Mouse (Mus musculus) heart, adult 18-20 months (tissue): ENCODE results near the gene Acta2. TPM values are rescaled to one million over a fixed set of nuclear protein-coding genes. Genes with fewer than 3 reads are reported as not detected.
"Not testable (repeated sequence)": the region's sequence is repeated elsewhere in the genome, so short reads cannot be mapped to it uniquely, and the experiment has no call there.

Experiments used
- DNase-seq, 2 experiments: peaks; one replicate each; pipeline ENCODE4 v3.0.0; 2021 to 2022; ENCODE audit warnings: mixed read lengths in 1 of 2
- total RNA-seq, 2 experiments: library from RNA; stranded (reverse); gene quantifications; 2 replicates each; pipeline ENCODE4 v1.2.3; 2021

The Acta2 gene
- total RNA-seq, 2 experiments from 2014 or later = 89.3 to 104 TPM

DNA sequence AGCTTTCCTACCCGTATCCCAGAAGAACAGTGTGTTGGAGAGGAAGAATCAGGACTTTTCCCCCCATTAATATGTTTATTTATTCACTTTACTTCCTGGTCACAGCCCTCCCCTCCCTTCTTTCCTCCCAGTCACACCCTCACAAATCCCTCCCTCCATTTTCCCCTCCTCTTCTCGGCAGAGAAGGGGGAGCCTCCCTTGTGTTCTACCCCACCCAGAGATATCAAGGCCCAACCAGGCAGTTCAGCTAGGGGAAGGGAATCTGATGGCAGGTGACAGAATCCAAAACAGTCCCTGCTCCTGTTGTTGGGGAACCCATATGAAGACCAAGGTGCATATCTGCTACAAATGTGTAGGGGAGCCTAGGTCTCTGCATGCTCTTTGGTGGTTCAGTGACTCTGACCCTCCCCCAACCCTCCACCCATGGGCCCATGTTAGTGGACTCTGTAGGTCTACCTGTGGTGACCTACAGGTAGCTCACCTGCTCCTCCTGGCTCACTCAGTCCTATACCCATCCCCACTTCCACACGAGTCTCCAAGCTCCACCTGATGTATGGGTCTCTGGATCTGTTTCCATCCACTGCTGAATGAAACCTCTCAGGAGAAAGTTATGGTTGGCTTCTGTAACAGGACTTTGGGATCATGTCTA is 34.5 kb downstream of the Acta2 start:
- DNase-seq = no peak

DNA sequence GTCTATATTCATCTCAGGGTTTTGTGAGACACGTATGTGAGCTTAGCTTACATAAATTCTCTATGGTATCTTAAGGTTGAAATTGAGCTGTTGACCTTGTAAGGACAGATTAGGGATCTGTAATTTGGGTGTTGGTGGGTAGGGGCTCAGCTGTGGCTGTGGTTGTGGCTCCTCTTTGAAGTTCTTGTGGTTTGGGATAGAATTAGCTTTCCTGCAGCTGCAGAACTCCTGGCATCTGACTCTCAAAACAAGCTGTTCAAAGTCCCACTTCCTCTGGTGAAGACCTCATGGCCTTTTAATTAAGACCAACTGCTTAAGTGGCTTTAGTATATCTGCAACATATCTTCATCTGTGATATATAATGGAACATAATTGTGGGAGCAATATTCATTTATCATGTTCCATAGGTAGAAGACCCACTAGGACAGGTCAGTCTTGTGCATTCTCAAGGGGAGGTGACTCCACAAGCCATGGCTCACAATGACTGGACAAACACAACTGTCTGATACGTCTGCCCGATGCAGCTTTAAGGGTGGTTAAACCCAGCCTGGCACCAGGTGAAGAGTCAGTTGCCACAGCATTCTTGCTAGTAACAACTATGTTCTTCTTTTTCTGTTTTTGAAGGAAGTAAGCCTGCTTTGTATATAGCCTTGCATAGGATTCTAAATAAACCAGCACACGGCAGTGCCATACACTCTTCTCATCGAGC is 36.0 kb downstream of the Acta2 start:
- peak in 1 of 2 experiments; percentile 38 for DNase-seq

DNA sequence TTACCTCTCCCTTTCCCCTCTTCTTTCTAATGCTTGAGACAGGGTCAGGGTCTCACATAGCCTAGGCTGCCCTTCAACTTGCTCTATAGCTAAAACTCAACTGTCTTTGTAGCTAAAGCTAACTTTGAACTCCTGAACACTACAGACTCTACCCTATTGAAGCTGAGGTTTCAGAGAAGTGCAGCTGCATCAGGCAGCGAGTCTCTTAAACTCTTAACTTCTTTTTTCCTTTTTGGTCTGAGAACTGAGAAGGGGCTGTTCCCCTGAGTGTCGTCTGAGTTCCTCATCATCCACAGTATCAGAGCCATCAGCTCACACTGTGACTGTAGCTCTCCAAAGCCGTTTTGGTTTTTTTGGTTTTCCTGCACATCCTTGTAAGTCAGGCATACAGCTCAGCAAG is 37.6 kb downstream of the Acta2 start:
- no peak for DNase-seq

DNA sequence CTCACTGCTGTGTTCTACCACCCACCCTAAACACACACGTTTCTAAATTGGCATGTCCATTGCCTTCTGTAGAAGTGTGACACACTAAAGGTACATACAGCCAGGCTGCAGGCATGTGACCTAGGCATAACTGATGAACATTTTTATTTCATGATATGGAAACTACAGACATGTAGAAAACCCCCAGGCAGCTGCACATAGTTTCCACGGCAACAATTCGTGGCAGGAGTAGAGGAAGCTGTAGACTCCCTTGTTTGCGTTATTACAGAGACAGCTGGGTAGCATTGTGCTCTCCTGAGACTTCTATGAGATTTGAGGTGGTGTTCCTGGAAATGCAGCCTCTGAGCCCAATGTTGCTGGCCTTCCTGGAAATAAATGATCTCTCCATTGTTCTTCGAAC is 38.4 kb downstream of the Acta2 start:
- no peak for DNase-seq

DNA sequence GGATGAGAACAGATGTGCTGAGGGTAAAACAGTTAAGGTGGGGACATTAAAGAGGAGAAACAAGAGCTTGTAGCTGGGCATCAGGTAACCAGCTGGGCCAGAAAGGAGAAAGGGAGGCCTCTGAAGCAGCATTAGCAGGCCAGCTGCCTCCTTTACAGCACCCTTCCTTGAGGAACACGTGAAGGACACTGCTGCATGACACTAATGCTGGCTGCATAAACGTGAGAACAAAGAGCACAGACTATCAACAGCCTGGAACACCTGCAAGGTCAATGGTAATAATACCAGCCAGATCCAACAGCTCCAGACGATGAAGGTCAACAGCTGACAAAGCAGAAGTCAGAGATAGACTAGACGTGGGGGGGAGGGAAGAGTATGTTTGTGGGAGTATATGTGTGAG is 41.3 kb downstream of the Acta2 start:
- DNase-seq = no peak

DNA sequence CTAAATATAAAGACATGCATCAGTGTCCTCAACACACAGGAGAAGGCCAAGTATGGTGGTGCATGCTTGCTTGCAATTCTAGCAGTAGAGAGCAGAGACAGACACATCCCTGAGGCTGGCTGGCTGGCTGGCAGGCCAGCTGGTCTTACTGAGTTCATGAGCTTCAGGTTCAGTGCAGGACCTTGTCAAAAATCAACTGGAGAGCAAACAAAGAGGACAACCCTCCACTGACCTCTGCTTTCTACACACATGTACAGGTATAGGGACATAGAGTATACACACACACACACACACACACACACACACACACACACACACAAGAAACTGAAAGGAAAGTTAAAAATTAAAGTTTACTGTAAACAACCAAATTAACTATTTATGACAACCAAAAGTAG is 42.1 kb downstream of the Acta2 start:
- no peak for DNase-seq

DNA sequence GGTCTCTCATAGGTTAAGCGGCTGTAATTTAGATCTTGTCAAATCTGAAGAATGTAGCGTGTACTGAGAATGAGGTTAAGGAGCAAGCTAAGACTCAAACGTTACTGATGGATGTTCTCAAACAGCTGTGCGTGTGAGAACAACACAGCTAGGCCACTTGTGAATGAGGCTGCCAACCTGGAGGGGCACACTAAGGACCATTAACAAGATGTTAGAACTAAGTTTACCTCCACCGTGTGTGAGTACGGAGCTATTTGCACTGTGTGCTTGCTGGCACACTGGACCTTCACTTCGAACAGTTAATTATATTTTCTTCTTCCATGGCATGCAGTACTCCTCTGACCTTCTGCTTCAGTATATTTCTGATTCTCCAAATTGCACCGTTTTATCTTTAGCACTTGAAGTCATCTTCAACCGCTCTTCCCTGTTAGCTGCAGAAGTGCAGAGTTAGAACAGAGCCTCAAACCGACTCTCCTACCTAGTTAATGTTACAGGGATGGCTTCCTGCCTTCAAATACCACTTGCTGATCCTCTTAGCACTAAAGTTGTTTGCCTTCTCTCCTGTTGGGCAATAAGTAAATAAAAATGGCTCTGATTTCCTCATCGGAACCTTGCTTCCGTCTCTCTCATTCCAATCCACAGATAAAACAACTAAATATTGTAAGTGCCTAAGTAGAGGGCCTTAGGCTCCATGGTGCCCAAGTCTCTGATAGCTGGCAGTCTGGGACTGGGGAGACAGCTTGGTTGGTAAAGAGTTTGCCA is 42.7 kb downstream of the Acta2 start:
- DNase-seq = no peak

DNA sequence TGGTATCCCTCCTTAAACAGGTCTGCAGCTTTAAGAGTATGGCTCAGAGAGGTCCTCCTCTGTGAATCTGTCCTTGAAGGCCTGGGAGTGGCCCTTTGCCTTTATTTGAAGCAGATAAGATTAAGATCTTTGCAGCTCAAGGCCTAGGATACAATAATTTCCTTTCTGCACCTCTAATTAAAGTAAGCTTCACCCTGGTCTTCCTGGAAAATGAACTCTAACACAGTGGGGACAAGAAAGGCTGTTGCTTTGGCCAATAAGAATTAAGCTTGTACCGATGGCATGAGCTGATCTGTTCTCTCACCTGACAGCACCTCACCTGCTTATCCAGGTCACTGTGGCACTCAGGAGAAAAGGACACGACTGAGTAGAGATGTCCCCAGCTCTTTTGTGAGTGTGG is 44.5 kb downstream of the Acta2 start:
- DNase-seq = no peak

DNA sequence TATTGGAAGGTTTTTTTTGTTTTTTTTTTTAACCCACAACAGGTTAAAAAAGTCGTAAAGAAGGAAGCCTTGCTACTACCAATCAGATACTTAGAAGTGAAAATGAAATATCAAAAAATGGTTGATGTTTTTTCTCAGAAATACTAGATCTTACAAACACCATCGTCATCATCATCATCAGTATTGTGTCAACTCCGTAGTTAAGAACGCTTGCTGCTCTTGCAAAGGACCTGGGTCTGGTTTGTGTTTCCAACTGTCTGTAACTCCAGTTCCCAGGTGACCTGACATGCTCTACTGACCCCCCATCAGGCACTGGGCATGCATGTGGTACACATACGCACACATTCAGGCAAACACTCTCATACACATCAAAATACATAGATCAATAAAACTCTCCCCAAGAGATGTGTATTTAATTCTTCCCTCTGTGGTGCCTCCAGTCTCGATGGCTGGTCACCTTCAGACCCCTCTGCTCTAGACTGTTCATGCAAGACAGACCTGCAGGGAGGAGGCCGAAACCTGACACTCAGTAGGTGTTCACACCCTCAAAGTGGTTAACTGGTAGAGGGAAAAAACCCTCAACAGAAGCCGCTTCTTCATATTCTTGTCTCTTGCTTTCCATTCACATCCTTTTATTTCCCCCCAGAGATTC is 45.3 kb downstream of the Acta2 start:
- DNase-seq = no peak

DNA sequence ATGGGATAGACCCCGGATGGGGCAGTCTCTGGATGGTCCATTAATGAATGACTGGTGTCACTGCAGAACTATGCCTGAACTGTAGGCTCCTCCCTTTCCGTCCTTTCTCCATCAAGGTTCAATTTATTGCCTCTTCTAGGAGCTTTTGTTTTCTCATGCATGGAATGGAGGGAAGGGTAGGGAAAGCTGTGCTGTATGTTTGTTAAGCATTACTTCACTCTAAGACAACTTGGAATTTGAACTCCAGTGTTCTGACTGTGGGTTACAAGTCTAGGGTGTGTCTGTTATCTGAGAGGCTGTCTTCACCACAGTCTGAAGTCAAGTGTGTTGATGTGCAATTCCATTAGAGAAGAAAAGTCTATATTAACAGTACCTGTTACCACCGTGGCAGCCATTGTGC is 46.4 kb downstream of the Acta2 start:
- DNase-seq = no peak

DNA sequence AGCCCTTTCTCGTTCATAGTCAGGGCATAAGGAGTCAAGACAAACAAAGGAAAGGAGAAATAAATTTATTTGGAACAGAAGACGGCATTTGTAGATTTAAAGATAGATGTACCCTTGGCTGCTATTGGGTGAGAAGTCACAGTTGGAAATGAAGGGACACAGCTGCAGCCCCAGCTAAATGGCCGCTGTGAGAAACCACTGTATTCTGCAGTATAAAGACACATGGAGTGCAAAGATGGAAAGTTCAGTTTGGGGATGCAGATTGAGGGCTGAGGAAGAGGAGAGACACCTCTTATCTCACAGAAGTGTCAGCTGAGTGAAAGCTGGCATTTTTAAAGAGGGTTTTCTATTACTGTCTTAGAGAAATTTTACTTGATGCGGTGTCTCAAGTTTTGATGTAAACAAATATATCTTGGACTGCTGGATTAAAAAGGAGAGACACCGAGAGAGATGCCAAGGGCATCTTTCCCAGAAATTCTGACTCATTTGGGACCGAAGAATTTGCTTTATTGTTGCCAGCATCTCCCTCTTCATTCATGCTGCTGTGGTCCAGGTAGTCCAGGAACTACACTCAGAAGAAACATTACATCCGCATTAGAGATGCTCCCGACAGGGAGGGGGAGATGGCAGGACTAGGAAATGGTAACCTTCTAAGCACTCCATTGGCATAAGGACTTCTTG is 48.5 kb downstream of the Acta2 start:
- peak; percentile 41 to 48 for DNase-seq

DNA sequence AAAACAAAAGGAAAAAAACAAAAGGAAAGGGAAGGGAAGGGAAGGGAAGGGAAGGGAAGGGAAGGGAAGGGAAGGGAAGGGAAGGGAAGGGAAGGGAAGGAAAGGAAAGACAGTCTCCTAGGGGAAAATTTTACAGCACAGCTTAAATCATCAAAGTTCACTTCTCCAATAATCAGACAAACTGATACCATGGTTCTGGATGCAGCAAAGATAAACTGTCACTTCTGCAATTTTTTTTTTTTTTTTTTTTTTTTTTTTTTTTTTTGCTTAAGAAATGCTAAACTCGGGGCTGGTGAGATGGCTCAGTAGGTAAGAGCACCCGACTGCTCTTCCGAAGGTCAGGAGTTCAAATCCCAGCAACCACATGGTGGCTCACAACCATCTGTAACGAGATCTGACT is 49.3 kb downstream of the Acta2 start:
- not testable (repeated sequence) for DNase-seq

DNA sequence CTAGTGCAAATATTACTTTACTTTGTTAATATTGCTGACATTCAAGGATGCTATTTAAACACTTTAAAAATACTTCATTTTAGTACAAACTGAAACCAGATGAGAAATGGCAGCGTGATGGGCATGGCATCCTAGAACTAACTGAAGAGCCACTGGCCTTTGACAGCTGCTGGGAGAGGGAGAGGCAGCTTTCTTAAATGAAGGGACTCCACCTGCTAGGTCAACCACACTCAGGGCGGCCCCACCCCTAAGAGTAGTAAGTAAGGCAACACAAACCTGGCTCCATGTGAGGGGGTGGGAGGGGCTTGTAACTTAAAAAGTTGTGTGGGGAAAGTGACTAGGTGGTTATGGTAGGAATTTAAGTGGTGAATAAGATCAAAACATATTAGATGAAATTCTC is 52.7 kb downstream of the Acta2 start:
- no peak for DNase-seq

DNA sequence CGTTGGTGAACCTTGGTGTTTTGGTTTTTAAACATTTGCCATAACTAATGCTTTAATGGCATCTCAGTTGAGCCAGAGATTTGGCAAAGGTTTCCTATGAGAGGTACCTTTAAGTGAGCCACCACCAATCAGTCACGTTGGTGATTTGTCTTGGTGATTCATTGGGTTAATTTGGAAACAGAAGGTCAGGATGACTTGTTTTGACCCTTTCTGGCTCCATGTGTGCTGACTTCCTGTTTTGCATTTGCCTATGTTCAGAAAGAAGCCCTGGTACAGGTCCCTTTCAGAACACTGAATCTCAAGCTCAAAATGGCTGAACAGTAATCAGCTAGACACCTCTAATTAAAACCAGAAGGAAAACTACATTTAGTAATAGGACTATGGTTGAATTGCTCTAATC is 55.9 kb downstream of the Acta2 start:
- DNase-seq = no peak

DNA sequence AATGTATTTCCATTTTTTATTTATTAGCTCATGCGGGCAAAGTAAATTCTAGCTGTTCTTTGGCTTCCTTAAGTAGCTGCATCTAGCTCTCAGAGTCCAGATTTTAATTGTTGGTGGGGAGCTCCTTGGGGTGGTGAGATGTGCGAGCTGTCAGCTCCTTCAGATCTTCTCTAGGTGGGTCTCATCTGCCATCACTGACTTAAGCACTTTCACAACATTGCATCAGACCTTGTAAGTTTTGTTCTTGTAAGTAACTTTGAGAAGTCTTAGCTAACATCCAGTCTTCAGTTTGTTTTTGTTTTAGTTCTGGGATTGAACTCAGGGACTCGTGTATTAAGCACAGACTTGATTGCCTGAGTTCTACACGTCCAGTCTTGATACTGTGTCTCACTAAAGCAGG is 56.5 kb downstream of the Acta2 start:
- no peak for DNase-seq

DNA sequence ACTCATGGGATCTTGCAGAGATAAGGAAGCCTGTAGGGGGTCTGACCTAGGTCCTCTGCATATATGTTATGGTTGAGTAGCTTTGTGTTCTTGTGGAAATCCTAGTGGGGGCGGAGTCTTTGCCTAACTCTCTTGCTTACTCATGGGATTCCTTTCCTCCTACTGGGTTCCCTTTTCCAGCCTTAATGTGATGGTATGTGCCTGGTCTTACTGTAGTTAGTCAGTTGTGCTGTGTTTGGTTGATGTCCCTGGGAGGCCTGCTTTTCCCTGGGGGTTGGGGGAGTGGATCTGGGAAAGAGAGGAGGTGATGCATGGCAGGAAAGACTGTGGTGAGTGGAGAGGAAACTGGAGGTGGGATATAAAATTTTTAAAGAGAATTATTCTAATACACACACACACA is 57.3 kb downstream of the Acta2 start:
- DNase-seq = no peak

DNA sequence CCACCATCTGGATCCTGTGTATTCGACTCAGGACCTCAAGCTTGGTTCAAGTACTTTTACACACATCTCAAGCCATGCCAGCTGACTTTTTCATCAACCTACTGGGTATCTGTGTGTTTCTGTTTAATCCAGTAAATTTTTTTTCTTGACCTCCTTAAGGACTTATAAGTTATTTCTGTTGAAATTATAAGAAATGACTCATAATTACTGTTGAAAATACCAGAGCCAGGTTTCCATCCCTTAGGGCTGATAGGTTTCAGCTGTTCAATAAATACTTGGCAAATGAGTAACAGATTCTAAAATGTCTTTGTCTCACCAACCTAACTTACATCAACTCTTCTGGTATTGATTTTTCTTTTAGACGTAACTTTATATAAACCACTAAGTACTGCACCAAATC is 60.4 kb downstream of the Acta2 start:
- DNase-seq = no peak

DNA sequence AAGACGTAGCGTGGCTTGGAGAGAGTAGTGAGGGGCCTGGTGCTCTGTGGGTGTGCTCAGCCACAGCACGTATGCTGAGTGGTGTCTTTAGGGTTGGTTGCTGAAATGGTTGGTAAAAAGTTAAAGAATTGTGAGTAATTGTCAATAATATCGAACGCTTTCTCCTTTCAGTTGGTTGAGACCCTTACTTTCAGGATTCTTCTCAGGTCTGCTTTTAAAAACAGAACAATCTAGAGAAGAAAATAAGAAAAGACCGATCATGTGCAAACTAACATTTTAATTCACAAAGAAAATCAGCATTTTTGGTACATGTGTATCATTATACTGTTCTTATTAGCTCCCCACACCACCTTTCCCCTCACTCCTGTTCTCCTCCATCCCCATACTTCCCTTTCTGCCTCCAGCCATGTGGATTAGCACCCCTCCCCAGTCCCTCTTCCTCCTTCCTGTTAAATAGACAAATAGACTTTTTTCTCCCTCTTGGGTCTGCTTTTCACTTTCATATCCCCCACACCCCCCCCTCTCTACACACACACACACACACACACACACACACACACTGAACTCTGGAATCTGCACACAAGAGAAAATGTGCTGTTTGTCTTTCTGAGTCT is 61.2 kb downstream of the Acta2 start:
- DNase-seq = peak in 1 of 2 experiments; percentile 36

DNA sequence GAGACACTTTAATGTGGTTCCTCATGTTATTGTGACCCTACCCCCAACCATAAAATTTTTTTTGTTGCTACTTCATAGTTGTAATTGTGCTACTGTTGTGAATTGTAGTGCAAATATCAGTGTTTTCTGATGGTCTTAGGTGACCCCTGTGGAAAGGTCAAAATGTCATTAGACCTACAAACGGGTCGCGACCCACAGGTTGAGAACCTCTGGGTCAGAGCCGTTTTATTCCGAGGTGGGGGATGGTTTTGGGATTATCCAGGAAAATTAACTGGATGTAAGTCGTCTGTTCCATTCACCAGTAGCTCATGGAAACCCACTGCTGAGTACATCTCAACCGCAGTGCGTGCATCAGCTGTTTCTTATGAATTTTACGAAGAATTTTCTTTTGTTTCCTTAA is 61.7 kb downstream of the Acta2 start:
- DNase-seq = no peak

DNA sequence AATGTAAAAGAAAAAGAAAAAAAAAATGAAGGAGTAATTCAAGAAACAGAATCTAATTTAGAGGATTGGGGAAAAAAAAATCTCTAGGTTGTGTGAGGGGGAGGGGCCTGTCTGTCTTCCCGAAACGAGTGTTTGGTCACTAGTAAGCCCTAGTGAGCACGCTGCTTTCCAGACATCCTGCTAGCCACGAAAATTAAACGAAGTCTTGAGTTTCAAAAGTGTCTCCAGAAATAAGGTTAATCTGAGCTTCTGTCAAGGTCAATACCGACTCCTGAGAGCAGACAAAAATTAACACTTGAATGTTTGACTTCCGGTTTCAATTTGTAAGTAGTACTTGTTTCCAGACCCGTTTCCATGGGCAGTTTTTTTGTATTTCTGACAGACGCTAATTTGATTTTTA is 62.2 kb downstream of the Acta2 start:
- peak; percentile 46 to 62 for DNase-seq

DNA sequence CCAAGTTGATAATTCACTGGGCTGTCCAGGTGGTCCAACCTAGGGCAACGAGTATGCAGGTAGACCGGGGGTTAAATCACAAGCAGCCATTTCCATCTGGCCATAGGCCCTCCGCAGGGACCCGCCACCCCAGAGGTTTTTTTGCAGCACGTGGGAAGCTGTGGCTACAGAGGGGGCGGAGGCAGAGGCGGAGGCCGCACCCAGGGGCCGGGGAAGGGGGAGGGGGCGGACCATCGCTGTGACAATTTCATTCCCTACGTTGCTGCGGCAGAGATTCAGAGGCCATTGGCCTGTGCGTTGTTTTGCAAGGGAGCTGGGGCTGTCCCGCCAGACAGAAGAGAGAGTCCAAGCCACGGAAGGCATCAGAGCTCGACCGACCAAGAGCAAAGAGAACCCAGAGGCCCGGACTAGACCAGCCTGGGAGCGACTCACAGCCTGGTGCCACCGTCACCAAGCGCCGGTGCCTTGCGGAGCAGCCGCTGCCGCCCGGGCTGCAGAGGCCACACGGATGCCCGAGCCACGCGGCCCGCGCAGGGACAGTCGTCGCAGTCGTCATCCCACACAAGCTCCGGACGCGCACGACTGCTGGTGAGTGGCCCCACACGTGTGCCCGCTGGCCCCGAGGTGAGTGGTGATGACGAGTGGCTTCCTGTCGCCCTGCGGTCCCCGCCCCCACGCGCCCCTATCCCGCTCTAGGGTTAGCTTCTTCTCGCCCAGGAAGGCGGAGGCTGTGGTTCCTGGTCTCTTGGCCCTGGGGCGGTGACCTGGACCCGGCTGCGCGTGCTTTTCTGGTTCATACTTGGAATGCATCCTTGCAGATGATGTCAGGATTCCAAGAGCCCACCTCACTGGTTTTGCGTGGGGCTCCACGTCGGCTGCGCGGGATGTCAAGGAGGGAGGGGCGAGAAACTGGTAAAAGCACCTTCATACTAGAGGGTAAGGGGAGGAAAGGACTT is 63.1 kb downstream of the Acta2 start, which contains the start of gene Stambpl1:
Stambpl1 (plus strand) TSS at position 222 of the 956 bp plus-strand sequence.
- DNase-seq = peak; percentile 77
